Mouse (Mus musculus) telencephalon, adult 2 months (tissue): ENCODE data around the gene Fgfr1op2.

Experiments used
- DNase-seq: peaks from one replicate; pipeline ENCODE4 v3.0.0-alpha.2; 2011; ENCODE audit warnings: low read depth, low spot score

Fgfr1op2 gene

GRCm38 (mm10) chr6:146602601-146603000 lies 25.6 kb downstream of the Fgfr1op2 start:
- DNase-seq = no peak

DNA sequence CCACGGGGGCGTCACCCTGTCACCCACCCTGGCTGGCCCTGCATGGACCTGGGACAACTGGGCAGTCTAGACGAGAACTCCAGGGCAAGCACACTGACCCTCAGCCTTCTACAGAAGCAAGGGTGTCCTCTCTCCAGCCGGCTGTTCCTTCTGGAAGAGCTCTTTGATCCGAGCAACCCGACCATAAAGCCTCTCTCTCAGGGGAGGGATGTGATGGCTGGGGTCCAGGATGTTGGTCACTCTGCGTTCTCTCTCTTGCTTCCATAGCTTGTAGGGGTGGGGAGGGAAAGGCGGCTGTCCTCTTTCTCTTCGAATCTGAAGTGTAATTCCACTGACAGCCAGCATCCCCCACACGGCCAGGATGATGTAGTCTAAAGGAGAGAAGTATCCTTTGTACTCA lies 26.6 kb downstream of the Fgfr1op2 start:
- DNase-seq = no peak

- DNase-seq = no peak
Observed at GRCm38 (mm10) chr6:146611385-146611784, 34.4 kb downstream of the Fgfr1op2 start.

- DNase-seq = no peak
Observed at GRCm38 (mm10) chr6:146611897-146612296, 34.9 kb downstream of the Fgfr1op2 start.

GRCm38 (mm10) chr6:146612736-146613135 lies 35.7 kb downstream of the Fgfr1op2 start:
- no peak for DNase-seq

DNA sequence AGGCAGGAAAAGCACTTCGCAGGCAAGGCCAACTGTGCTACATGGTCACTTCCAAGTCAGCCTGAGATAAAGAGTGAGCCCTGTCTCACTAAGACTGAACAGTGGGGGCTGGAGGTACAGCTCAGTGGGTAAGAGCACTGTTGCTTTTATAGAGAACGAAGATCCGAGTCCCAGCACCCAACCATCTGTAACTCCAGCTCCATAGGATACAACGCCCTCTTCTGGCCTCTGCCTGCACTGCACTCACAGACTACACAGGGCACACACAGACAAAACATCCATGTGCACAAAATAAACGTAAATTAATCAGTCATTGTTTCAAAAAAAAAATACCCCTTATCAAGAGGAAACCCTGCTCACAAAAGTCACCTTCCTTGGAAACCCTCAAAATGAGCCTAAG lies 36.9 kb downstream of the Fgfr1op2 start:
- no peak for DNase-seq

DNA sequence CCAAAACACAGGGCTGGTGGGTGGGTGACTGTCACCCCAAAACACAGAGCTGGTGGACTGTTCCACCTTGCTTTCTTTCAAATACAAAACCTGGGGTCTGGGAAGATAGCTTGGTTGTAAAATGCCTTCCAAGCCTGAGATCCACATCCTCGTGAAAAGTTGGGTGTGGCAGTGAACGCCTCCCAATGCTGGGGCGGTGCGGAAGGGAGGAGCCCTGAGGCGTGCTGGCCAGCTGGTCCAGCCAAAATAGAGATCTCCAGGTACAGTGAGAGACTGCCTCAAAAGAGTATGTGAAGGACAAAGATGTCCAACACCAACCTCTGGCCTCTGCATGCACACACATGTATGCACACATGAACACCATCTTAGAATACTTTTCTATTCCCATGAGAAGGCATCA lies 37.5 kb downstream of the Fgfr1op2 start:
- no peak for DNase-seq

- no peak for DNase-seq
Observed at GRCm38 (mm10) chr6:146615891-146616290, 38.9 kb downstream of the Fgfr1op2 start.

- no peak for DNase-seq
Observed at GRCm38 (mm10) chr6:146616670-146617069, 39.7 kb downstream of the Fgfr1op2 start.

DNA sequence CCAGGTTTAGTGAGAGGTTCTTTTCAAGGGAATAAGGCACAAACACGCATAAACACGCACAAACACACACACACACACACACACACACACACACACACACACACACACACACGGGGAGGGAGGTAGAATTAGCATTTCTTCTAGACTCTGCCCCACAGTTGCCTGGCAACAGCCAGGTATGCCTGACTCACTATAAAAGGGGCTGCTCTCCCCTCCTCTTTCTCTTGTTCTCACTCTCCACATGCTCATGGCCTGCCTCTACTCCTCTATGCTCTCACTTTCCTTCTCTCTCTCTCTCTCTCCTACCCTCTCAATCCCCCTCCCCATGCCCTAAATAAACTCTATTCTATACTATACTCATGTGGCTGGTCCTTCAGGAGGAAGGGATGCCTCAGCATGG lies 51.1 kb downstream of the Fgfr1op2 start:
- no peak for DNase-seq

DNA sequence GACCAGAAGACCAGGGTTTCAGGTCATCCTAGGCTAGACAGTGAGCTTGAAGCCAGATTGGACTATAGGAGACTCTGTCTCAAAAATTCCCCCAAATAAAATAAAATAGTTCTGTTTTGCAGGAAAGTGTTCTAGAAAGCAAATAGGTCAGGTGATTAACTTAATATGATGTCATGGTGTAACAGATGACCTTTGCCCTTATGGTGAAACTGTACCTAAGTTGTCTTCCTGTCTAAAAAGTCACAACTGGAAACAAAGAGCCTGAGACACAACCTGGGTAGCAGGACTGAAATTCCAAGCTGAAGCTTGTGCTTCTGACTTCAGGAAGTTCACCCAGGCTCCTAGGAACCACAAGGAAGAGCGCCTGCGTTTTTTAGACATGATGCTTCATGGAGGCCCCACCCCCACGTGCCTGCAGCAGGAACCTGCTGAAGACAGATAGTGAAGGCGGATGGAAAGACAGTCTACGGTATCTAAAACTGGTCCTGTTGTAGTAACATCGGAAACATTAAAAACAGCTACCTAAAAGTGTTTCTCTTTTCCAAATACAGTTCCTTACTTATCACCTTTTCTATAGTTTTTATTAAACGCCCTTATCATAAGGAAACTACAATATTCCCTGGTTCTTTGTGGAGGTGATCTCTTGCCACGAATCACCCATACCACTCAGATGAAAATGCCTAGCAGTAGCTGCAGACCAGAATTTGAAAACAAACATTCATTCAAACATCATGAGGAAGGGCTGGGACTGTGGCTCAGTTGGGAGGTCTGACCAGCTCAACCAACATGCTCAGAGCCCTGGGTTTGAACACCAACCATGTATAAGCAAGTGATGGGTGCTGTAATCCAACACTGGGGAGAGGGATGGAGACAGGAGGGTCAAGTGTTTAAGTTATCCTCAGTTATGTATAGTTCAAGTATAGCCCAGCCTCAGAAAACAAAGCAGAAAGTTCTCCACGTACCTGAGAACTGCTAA lies 53.1 kb downstream of the Fgfr1op2 start:
- no peak for DNase-seq

GRCm38 (mm10) chr6:146630961-146631360 lies 54.0 kb downstream of the Fgfr1op2 start:
- no peak for DNase-seq

DNA sequence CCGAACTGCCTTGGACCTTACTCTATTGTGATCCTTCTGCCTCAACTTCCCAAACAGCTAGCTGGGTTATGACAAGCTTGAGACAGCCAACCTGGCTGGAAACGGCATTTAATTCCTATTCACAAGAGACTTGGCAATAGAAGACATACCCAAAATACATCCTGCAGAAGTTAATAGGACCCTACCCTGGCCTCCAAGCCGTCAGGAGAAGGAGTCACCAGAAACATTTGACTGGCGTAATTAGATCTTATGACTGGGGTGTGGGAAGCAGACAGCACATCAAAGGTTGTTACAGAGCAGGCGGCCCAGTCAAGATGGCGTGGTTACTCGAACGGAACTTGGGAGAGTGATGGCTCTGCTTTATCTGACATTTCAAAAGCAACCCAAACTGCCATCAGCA lies 54.8 kb downstream of the Fgfr1op2 start:
- DNase-seq = no peak

GRCm38 (mm10) chr6:146632403-146632802 lies 55.4 kb downstream of the Fgfr1op2 start:
- DNase-seq = no peak

GRCm38 (mm10) chr6:146633097-146633496 lies 56.1 kb downstream of the Fgfr1op2 start:
- no peak for DNase-seq

- DNase-seq = peak; percentile 71
Observed at GRCm38 (mm10) chr6:146633629-146634014, 56.6 kb downstream of the Fgfr1op2 start.

DNA sequence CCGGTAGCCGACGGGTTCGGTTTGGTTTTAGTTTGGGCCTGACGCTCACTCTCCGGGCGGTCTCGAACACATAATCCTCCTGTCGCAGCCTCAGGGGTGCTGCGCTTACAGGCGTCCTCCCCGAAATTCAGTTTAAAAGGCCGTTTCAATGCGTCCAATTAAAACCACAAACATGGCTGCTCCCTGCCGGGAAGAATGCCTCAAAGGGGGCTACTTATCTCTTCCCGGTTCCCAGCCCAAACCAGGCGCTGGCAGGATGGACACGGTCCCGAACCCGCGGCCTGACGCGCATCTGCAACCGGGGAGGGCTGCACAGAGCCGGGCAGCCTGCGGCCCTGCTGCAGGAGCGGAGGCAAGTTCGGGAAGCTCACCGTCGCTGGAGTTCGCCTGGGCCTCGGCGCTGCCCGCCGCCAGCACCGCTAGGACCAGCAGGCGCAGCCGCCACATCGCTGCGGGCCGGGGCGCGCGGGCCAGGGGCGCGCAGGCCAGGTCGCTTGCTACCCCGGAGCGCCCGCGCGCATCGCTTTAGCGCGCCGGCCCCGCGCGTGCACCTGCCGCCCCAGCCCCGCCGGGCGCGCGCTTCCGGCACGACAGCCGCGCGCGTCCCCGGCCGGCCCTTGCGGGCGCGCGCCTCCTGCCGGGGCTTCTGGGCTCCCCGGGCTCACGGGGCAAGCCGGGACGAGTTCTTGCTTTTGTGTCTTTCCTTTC lies 57.2 kb downstream of the Fgfr1op2 start:
- peak; percentile 32 for DNase-seq

DNA sequence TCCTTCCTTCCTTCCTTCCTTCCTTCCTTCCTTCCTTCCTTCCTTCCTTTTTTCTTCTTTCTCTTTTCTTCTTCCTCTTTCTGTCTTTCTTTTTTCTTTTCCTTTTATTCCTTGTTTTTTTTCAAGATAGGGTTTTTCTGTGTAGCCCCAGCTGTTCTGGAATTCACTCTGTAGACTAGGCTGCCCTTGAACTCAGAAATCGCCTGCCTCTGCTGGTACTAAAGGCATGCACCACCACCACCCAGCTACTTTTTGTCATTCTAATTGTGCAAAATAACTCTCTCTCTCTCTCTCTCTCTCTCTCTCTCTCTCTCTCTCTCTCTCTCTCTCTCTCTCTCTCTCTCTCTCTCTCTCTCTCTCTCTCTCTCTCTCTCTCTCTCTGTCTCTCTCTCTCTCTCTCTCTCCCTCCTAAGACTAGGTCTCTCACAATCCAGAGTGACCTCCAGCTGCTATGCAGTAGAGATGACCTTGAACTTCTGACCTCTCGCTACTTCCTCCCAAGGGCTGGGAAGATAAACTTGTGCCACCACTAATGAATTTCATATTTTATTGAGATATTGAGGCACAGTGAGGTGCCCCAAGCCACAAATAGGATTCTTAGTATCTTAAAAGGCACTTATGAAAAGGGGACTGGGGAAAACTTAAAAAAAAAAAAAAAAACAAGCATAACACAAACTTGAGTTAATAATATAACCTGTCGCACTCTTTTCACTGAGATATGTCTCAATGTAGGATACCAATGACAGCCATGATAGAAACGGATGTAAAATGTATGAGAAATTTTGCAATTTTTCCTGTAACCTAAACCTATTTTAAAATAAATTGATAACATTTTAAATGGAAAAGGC lies 58.0 kb downstream of the Fgfr1op2 start:
- DNase-seq = no peak

GRCm38 (mm10) chr6:146636482-146636881 lies 59.5 kb downstream of the Fgfr1op2 start:
- no peak for DNase-seq

- DNase-seq = no peak
Observed at GRCm38 (mm10) chr6:146640068-146640965, 63.3 kb downstream of the Fgfr1op2 start.

- no peak for DNase-seq
Observed at GRCm38 (mm10) chr6:146640991-146641390, 64.0 kb downstream of the Fgfr1op2 start.
